Mouse (Mus musculus): Measurements from ENCODE around the gene Olfr911-ps1.

The Olfr911-ps1 gene

GRCm38 (mm10) chr9:38521280-38521679 is at the start of gene Olfr911-ps1:
Gene Olfr911-ps1 (plus strand): TSS chr9:38521580.
- DNase-seq (ENCODE audit: low read depth, low spot score) = no peak

- no peak for DNase-seq (ENCODE audit: low read depth, low spot score)
Observed at GRCm38 (mm10) chr9:38486785-38487184, 34.6 kb upstream of the Olfr911-ps1 start, which contains the start of gene Olfr906. Gene Olfr906 (plus strand): TSS chr9:38487085.

- DNase-seq (ENCODE audit: low read depth, low spot score) = no peak
Observed at GRCm38 (mm10) chr9:38495501-38495900, 25.9 kb upstream of the Olfr911-ps1 start, which contains the start of gene Olfr907. Gene Olfr907 (plus strand): TSS chr9:38495801.

- no peak for DNase-seq (ENCODE audit: low read depth, low spot score)
Observed at GRCm38 (mm10) chr9:38512353-38512752, 9.0 kb upstream of the Olfr911-ps1 start.

- DNase-seq (ENCODE audit: low read depth, low spot score) = no peak
Observed at GRCm38 (mm10) chr9:38537549-38537948, 16.2 kb downstream of the Olfr911-ps1 start, which contains the start of gene Olfr910. Gene Olfr910 (plus strand): TSS chr9:38537849.
